Mouse (Mus musculus) heart, adult 2 months (tissue): Measurements from ENCODE around the gene Selenoo. TPM values are rescaled to one million over a fixed set of nuclear protein-coding genes. Genes with fewer than 3 reads are reported as not detected.

ENCODE experiments used
- DNase-seq, 2 experiments: peaks; one replicate each; pipeline ENCODE4 v3.0.0; 2021
- H3K27ac ChIP-seq: fragments of 200-600 bp; 2 replicates; pipeline ENCODE4 v1.8.1; 2022
- H3K27me3 ChIP-seq: fragments of 200-500 bp; 2 replicates; pipeline ENCODE4 v1.6.1; 2012; ENCODE audit warnings: mild to moderate bottlenecking, low read length, inconsistent platforms, mixed read lengths; ENCODE audit not compliant: control insufficient read depth, insufficient read depth
- H3K36me3 ChIP-seq: fragments of 200-500 bp; 2 replicates; pipeline ENCODE4 v1.6.1; 2012; ENCODE audit warnings: low read length, inconsistent platforms; ENCODE audit not compliant: control insufficient read depth, insufficient read depth
- H3K4me1 ChIP-seq: fragments of 200-500 bp; 2 replicates; pipeline ENCODE4 v1.6.1; 2011; ENCODE audit warnings: low read length; ENCODE audit not compliant: control insufficient read depth, insufficient read depth
- H3K4me3 ChIP-seq: fragments of 200-600 bp; 2 replicates; pipeline ENCODE4 v1.8.1; 2022
- H3K79me2 ChIP-seq: fragments of 200-500 bp; replicated peaks from 2 replicates; pipeline ENCODE4 v1.6.1; 2012; ENCODE audit warnings: mild to moderate bottlenecking, inconsistent platforms, low read length, moderate library complexity, mixed read lengths; ENCODE audit not compliant: control insufficient read depth, insufficient read depth
- H3K9ac ChIP-seq: fragments of 200-500 bp; 2 replicates; pipeline ENCODE4 v1.6.1; 2012; ENCODE audit warnings: low read depth, mild to moderate bottlenecking, control low read depth, inconsistent platforms, low read length, mixed read lengths
- CTCF ChIP-seq: fragments of 200-600 bp; IDR thresholded peaks from 2 replicates; pipeline ENCODE4 v1.8.1; 2022; ENCODE audit warnings: antibody characterized with exemption, mild to moderate bottlenecking, moderate library complexity
- EP300 ChIP-seq: fragments of 200-500 bp; IDR thresholded peaks from 2 replicates; pipeline ENCODE4 v1.6.1; 2011; ENCODE audit warnings: low read depth, low read length, control low read depth; ENCODE audit not compliant: insufficient read depth
- POLR2A ChIP-seq: fragments of 200-500 bp; IDR thresholded peaks from 2 replicates; pipeline ENCODE4 v1.6.1; 2011; ENCODE audit warnings: mild to moderate bottlenecking, low read depth, low read length, control low read depth; ENCODE audit not compliant: insufficient read depth
- WGBS: fragments of 180-500 bp; shearing (Covaris S2); methylation state at CpG from one replicate; pipeline ENCODE4 v1.1.7; 2018; 5-methylcytosine and 5-hydroxymethylcytosine counted together
- intact Hi-C: fragments of 180-260 bp; cut with DNase I; formaldehyde crosslinking; loops from one replicate; pipeline ENCODE4 v1.15.1; 2025
- polyA plus RNA-seq: library from polyadenylated mRNA; depleted of rRNA; stranded (reverse); fragments of >200 nt; gene quantifications from 2 replicates; pipeline ENCODE4 v1.2.3, GENCODE M21; 2012
- total RNA-seq, 2 experiments: library from RNA; stranded (reverse); gene quantifications; 2 replicates each; pipeline ENCODE4 v1.2.3; 2021

Selenoo gene
- total and polyA plus RNA-seq, 3 experiments = 13.6 to 20.7 (median 16.5) TPM

GRCm38 (mm10) chr15:89060032-89060681, 28.7 kb upstream of the Selenoo start:
- 5% methylated on average over 40 of the region's 48 CpGs for WGBS
- H3K27ac ChIP-seq = no peak overlapping the region
- H3K36me3 ChIP-seq = no peaks in the 10 kb centered on the region
- H3K4me3 ChIP-seq = peak overlapping the region; percentile 48
- DNase-seq = peak; percentile 6 to 34
- no peak for TF ChIP-seq EP300
- no peak for TF ChIP-seq CTCF
- TF ChIP-seq POLR2A = no peak
- H3K79me2 ChIP-seq = no peaks in the 10 kb centered on the region
- H3K27me3 ChIP-seq = peaks cover 3% of the 10 kb centered on the region
- intact Hi-C loops = no loop called here
- H3K9ac ChIP-seq = peak overlapping the region; percentile 56
- H3K4me1 ChIP-seq = no peaks in the 10 kb centered on the region

GRCm38 (mm10) chr15:89060811-89061460, 27.9 kb upstream of the Selenoo start:
- 87% methylated on average over 12 of the region's 12 CpGs for WGBS
- no peak overlapping the region for H3K27ac ChIP-seq
- no peak overlapping the region for H3K4me3 ChIP-seq
- no peak overlapping the region for H3K9ac ChIP-seq
- intact Hi-C loops = no loop called here
- no peaks in the 10 kb centered on the region for H3K36me3 ChIP-seq
- H3K79me2 ChIP-seq = no peaks in the 10 kb centered on the region
- peaks cover 3% of the 10 kb centered on the region for H3K27me3 ChIP-seq
- no peak for TF ChIP-seq EP300
- TF ChIP-seq POLR2A = no peak
- TF ChIP-seq CTCF = no peak
- H3K4me1 ChIP-seq = no peaks in the 10 kb centered on the region
- DNase-seq = peak in 1 of 2 experiments; percentile 11

DNA sequence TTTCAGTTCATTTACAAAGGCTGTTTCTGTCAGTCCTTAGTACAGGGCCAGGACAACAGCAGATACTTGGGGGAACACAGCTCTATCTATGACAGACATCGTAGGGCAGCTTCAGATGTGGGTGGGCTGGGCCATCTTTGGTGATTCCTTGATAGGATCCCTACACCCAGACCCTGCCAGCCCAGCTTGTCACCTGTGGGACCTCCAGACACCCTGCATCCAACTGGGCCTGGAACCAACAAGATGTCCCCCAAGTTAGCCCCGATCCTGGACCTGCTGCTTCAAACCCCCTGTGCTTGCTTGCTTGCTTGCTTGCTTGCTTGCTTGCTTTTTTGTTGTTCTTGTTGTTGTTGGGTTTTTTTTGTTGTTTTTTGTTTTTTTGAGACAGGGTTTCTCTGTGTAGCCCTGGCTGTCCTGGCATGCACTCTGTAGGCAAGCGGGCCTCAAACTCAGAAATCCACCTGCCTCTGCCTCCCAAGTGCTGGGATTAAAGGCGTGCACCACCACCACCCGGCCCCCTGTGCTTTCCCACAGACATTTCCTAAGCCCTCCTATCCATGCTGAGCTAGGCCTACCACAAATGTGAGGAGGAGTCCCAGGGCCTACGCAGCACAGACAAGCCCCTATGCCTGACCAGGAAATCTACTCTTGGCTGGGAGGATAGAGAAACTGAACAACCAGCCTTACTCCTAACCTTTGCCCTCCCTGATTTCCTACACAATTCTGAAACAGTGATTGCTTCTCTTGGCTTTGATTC, 26.9 kb upstream of the Selenoo start:
- intact Hi-C loops = no loop called here
- Histone ChIP-seq H3K36me3 (no peaks in the 10 kb centered on the region), H3K4me1 (no peaks in the 10 kb centered on the region), H3K27me3 (peaks cover 3% of the 10 kb centered on the region), H3K27ac (no peak overlapping the region), H3K79me2 (no peaks in the 10 kb centered on the region), H3K9ac (no peak overlapping the region), H3K4me3 (no peak overlapping the region)
- WGBS = 74% methylated on average over 6 of the region's 6 CpGs
- no peak for DNase-seq
- TF ChIP-seq CTCF (no peak), EP300 (no peak), POLR2A (no peak)

DNA sequence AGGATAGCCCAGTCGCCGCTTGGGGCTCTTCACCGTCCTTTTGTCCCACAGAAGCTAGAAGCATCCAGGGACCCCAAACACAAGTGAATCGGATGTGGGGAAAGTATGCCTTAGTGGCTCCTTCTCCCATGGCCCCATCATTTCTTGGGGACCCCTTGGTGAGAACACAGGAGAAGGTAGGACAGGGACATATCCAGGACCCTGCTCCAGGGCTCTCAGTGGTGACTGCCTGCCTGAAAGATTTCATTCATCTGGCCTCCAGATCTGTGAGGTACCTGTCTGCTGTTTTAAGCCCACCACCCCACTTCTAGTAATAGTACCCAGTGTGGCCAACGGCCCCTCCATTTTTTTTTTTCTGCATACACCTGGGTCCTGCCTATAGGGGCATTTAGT, 26.4 kb upstream of the Selenoo start:
- H3K4me1 ChIP-seq = no peaks in the 10 kb centered on the region
- no peak overlapping the region for H3K27ac ChIP-seq
- no peak overlapping the region for H3K9ac ChIP-seq
- H3K36me3 ChIP-seq = no peaks in the 10 kb centered on the region
- intact Hi-C loops = no loop called here
- WGBS = 68% methylated on average over 5 of the region's 5 CpGs
- H3K4me3 ChIP-seq = no peak overlapping the region
- no peaks in the 10 kb centered on the region for H3K79me2 ChIP-seq
- DNase-seq = no peak
- peaks cover 3% of the 10 kb centered on the region for H3K27me3 ChIP-seq
- no peak for TF ChIP-seq POLR2A
- no peak for TF ChIP-seq CTCF
- TF ChIP-seq EP300 = no peak

- Histone ChIP-seq H3K27ac (no peak overlapping the region), H3K4me1 (no peaks in the 10 kb centered on the region), H3K36me3 (no peaks in the 10 kb centered on the region), H3K4me3 (no peak overlapping the region), H3K27me3 (peaks cover 5% of the 10 kb centered on the region), H3K9ac (no peak overlapping the region), H3K79me2 (no peaks in the 10 kb centered on the region)
- intact Hi-C loops = no loop called here
- TF ChIP-seq EP300 (no peak), POLR2A (no peak), CTCF (no peak)
- WGBS = 74% methylated on average over 7 of the region's 7 CpGs
- DNase-seq = no peak
Observed at GRCm38 (mm10) chr15:89063001-89063400, 25.9 kb upstream of the Selenoo start.

DNA sequence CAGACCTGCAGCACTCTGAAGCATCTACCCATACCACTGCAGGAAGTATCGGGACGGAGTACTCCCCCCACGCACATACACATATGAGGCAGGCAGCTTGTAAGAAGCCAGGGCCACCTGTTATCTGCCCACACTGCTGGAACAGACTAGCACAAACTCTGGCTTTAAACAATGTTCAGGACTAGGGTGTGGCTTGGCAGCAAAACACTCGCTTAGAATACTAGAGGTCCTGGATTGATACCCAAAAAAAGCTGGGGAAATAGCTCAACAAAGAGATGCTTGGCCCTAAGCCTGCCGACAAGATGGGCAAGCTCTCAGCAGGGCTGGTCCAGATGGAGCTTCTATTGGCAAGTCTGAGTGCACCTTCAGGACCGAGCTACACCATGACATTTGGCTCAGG, 25.3 kb upstream of the Selenoo start:
- Histone ChIP-seq H3K79me2 (no peaks in the 10 kb centered on the region), H3K4me3 (no peak overlapping the region), H3K36me3 (no peaks in the 10 kb centered on the region), H3K27me3 (peaks cover 6% of the 10 kb centered on the region), H3K4me1 (no peaks in the 10 kb centered on the region), H3K27ac (no peak overlapping the region), H3K9ac (no peak overlapping the region)
- intact Hi-C loops = no loop called here
- TF ChIP-seq CTCF = no peak
- no peak for TF ChIP-seq POLR2A
- TF ChIP-seq EP300 = no peak
- WGBS = 62% methylated on average over 6 of the region's 6 CpGs
- no peak for DNase-seq
